Mouse (Mus musculus): ENCODE data around the gene Ctnnbl1.

The Ctnnbl1 gene

GRCm38 (mm10) chr2:157940586-157941185 lies 203.5 kb downstream of the Ctnnbl1 start:
- DNase-seq (ENCODE audit: low read depth): no peak

Data from c-Kit-positive CD71-positive TER-119-negative erythroid progenitor cells, embryonic 14.5 days (primary cell).